Mouse (Mus musculus) cerebellum, adult 2 months (tissue): Measurements from ENCODE around the gene Plekhd1.

Experiments used
- CTCF ChIP-seq: fragments of 200-500 bp; IDR thresholded peaks from 2 replicates; pipeline ENCODE4 v1.5.1; 2011; ENCODE audit warnings: low read depth, mild to moderate bottlenecking, control low read depth, low read length, moderate library complexity, borderline replicate concordance; ENCODE audit not compliant: insufficient read depth
- POLR2A ChIP-seq: fragments of 200-500 bp; IDR thresholded peaks from 2 replicates; pipeline ENCODE4 v1.6.1; 2011; ENCODE audit warnings: low read length, control low read depth, borderline replicate concordance; ENCODE audit not compliant: insufficient read depth

DNA sequence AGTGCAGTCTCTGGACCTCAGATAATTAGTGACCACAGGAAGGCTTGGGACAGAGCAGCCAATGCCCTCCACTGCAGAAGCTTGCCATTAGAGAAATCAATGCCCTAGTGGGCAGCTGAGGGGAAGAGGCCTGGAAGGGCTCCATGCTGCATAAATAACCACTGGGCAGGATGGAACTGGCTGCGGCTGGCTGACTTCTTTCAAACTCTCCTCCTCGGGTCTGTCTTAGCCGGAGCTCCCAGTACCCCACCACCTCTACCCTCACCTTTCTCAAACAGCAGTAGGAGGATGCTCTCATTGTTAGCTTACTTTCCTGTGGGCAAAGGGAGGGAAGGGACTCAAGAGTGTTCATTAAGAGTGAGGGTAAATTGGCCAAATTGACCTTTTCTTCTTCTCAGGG lies 2.6 kb downstream of the Plekhd1 start:
- TF ChIP-seq POLR2A (no peak), CTCF (no peak)
